Mouse (Mus musculus): ENCODE measurements around the gene Samd7. TPM values are rescaled to one million over a fixed set of nuclear protein-coding genes. Genes with fewer than 3 reads are reported as not detected.

Samd7 gene
- polyA plus RNA-seq, 1 experiment from 2014 or later: not detected

Other genes starting within 250 kb of the Samd7 start
- 87.4 and 90.7 TPM in 2 replicates for gene Mecom, start 198.3 kb upstream of the Samd7 start, polyA plus RNA-seq (2015; fragmentation: Nextera tagmentation; extraction: Ambion mirVana)
- gene Actrt3, start 146.4 kb upstream of the Samd7 start, polyA plus RNA-seq (2015; fragmentation: Nextera tagmentation; extraction: Ambion mirVana): 0.11 TPM in 1 of 2 replicates, not detected in the other
- gene Mynn, start 144.2 kb upstream of the Samd7 start, polyA plus RNA-seq (2015; fragmentation: Nextera tagmentation; extraction: Ambion mirVana): 35.6 and 38.0 TPM in 2 replicates
- gene Lrriq4, start 101.8 kb upstream of the Samd7 start, polyA plus RNA-seq (2015; fragmentation: Nextera tagmentation; extraction: Ambion mirVana): not detected in 2 replicates
- gene Lrrc34, start 98.4 kb upstream of the Samd7 start, polyA plus RNA-seq (2015; fragmentation: Nextera tagmentation; extraction: Ambion mirVana): 1.3 and 1.7 TPM in 2 replicates
- gene Lrrc31, start 46.5 kb upstream of the Samd7 start, polyA plus RNA-seq (2015; fragmentation: Nextera tagmentation; extraction: Ambion mirVana): not detected in 2 replicates
- gene Sec62, start 46.6 kb downstream of the Samd7 start, polyA plus RNA-seq (2015; fragmentation: Nextera tagmentation; extraction: Ambion mirVana): 97.3 and 103 TPM in 2 replicates
- gene Gpr160, start 109.7 kb downstream of the Samd7 start, polyA plus RNA-seq (2015; fragmentation: Nextera tagmentation; extraction: Ambion mirVana): 1.4 and 3.1 TPM in 2 replicates
- 7.8 and 7.9 TPM in 2 replicates for gene Phc3, start 223.1 kb downstream of the Samd7 start, polyA plus RNA-seq (2015; fragmentation: Nextera tagmentation; extraction: Ambion mirVana)
- gene Prkci, start 249.5 kb downstream of the Samd7 start, polyA plus RNA-seq (2015; fragmentation: Nextera tagmentation; extraction: Ambion mirVana): 34.0 and 35.5 TPM in 2 replicates